In the genomic region with DNA sequence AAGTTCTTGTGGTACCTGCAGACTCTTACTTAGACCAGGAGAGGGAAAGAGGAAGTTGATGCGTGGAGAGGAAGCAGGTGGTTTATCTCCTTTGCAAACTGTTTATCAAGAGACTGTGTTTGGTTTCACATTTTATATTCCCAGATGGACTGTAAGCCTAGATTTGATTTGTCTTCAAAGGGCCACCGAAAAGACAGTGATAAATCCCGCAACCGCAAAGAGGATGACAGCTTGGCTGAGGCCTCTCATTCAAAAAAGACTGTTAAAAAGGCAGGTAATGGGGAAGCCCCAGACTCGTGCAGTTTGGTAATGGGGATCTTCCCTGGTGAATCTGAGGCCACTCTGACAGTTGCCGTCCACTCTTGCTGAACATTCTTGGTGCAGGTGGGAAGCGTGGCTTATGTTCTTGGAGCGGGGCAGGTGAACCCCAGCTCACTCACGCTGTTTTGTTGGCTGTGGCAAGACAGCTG, we compare ENCODE assay signal across 16 mouse cellular contexts. TPM values are rescaled to one million over a fixed set of nuclear protein-coding genes. Genes with fewer than 3 reads are reported as not detected.
A peak's percentile ranks its signal among the peaks of the same experiment; 100 is the strongest.
DNase-seq lines count a peak whose midpoint lies in the region; ATAC-seq and TF ChIP-seq lines count a peak whose summit lies in the region.
"Had no signal": no experiment of that assay in that cellular context is flagged by ENCODE, and none has a peak within 500 bp of the region (broad histone marks: within the 10 kb centered on the region; RNA-seq: fewer than 3 reads in every experiment).

No protein-coding gene starts in this region.

- TF ChIP-seq POLR2A in thymus, adult 2 months (IDR thresholded peaks at IDR 0.05; ENCODE audit: control insufficient read depth, extremely low read depth, insufficient read depth, low read length, poor library complexity) = no peak

- ATAC-seq in forebrain, embryonic 14.5 days = no peak
- ATAC-seq in forebrain, embryonic 12.5 days (ENCODE audit: low FRiP score) = no peak
- peak; percentile 8; the same call in 1 of the 2 replicates for ATAC-seq in granulocyte monocyte progenitor cell, adult 5-6 weeks (replicated peaks; ENCODE audit: poor library complexity, severe bottlenecking)
- ATAC-seq in heart, embryonic 11.5 days (replicated peaks; ENCODE audit: insufficient number of reproducible peaks, low FRiP score, low TSS enrichment) = no peak
- ATAC-seq: forebrain, embryonic 16.5 days had no signal

- H3K9ac ChIP-seq in forebrain, embryonic 14.5 days (ENCODE audit: low read length) = peak overlapping the region; percentile 17; the same call in 1 of the 2 replicates
- no peak overlapping the region for H3K9ac ChIP-seq in forebrain, embryonic 12.5 days
- no peak overlapping the region for H3K9ac ChIP-seq in heart, embryonic 11.5 days (ENCODE audit: low read depth, low read length)
- H3K9ac ChIP-seq: embryonic facial prominence, embryonic 12.5 days; limb, embryonic 12.5 days had no signal

- intact Hi-C loops in gastrocnemius, adult 2 months (cut with DNase I) = no loop called here

- no peaks in the 10 kb centered on the region for H3K9me3 ChIP-seq in forebrain, embryonic 14.5 days (replicated peaks; ENCODE audit: control insufficient read depth, low read length)
- no peaks in the 10 kb centered on the region for H3K9me3 ChIP-seq in forebrain, embryonic 12.5 days
- H3K9me3 ChIP-seq in heart, embryonic 11.5 days (replicated peaks; ENCODE audit: control insufficient read depth, low read length) = no peaks in the 10 kb centered on the region
- H3K9me3 ChIP-seq: embryonic facial prominence, embryonic 12.5 days; hindbrain, embryonic 10.5 days; limb, embryonic 12.5 days had no signal

- H3K4me3 ChIP-seq in forebrain, embryonic 14.5 days (ENCODE audit: low read depth, low read length) = no peak overlapping the region
- no peak overlapping the region for H3K4me3 ChIP-seq in forebrain, embryonic 12.5 days (replicated peaks)
- H3K4me3 ChIP-seq in thymus, adult 2 months (ENCODE audit: control insufficient read depth, insufficient read depth, low read length) = no peak overlapping the region
- no peak overlapping the region for H3K4me3 ChIP-seq in gastrocnemius, adult 2 months
- H3K4me3 ChIP-seq in heart, embryonic 11.5 days (ENCODE audit: low read depth, low read length) = no peak overlapping the region
- H3K4me3 ChIP-seq: embryonic facial prominence, embryonic 12.5 days; hindbrain, embryonic 10.5 days; limb, embryonic 12.5 days had no signal

- TF ChIP-seq CTCF in thymus, adult 2 months (IDR thresholded peaks at IDR 0.05; ENCODE audit: borderline replicate concordance, control insufficient read depth, extremely low read depth, insufficient read depth, low read length, poor library complexity) = no peak
- TF ChIP-seq CTCF in gastrocnemius, adult 2 months (IDR thresholded peaks at IDR 0.05) = no peak

- no peak for DNase-seq in forebrain, embryonic 14.5 days (ENCODE audit: low spot score)
- no peak for DNase-seq in thymus, adult 2 months
- no peak for DNase-seq in thymus, postnatal 10 days (ENCODE audit: low spot score in 2 of 2)
- DNase-seq in adrenal gland, postnatal 25 days = no peak
- DNase-seq in gastrocnemius, adult 2 months = no peak
- DNase-seq: adrenal gland, postnatal 10 days; cerebellum, postnatal 25 days; lung, postnatal 4 days; midbrain, embryonic 14.5 days had no signal

- H3K4me2 ChIP-seq in forebrain, embryonic 14.5 days (ENCODE audit: low read length) = no peak overlapping the region
- no peak overlapping the region for H3K4me2 ChIP-seq in forebrain, embryonic 12.5 days
- H3K4me2 ChIP-seq in heart, embryonic 11.5 days = no peak overlapping the region
- H3K4me2 ChIP-seq: embryonic facial prominence, embryonic 12.5 days; limb, embryonic 12.5 days had no signal

- peaks cover 15% of the 10 kb centered on the region for H3K4me1 ChIP-seq in forebrain, embryonic 14.5 days (ENCODE audit: control insufficient read depth, insufficient read depth, low read length)
- peaks cover 33% of the 10 kb centered on the region for H3K4me1 ChIP-seq in forebrain, embryonic 12.5 days
- H3K4me1 ChIP-seq in thymus, adult 2 months (replicated peaks; ENCODE audit: control insufficient read depth, insufficient read depth, low read length) = peaks cover 29% of the 10 kb centered on the region
- H3K4me1 ChIP-seq in heart, embryonic 11.5 days (ENCODE audit: control insufficient read depth, insufficient read depth, low read length) = peaks cover 17% of the 10 kb centered on the region

- no peak overlapping the region for H3K27ac ChIP-seq in forebrain, embryonic 14.5 days (ENCODE audit: low read depth, low read length)
- H3K27ac ChIP-seq in forebrain, embryonic 12.5 days = no peak overlapping the region
- H3K27ac ChIP-seq in thymus, adult 2 months (ENCODE audit: control insufficient read depth, insufficient read depth, low read length) = peak overlapping the region; percentile 49
- no peak overlapping the region for H3K27ac ChIP-seq in gastrocnemius, adult 2 months
- no peak overlapping the region for H3K27ac ChIP-seq in heart, embryonic 11.5 days (ENCODE audit: low read depth, low read length)
- H3K27ac ChIP-seq: embryonic facial prominence, embryonic 12.5 days; hindbrain, embryonic 10.5 days; limb, embryonic 12.5 days had no signal

- H3K27me3 ChIP-seq in forebrain, embryonic 14.5 days (replicated peaks; ENCODE audit: control insufficient read depth, insufficient read depth, low read length) = no peaks in the 10 kb centered on the region
- no peaks in the 10 kb centered on the region for H3K27me3 ChIP-seq in forebrain, embryonic 12.5 days
- no peaks in the 10 kb centered on the region for H3K27me3 ChIP-seq in thymus, adult 2 months (ENCODE audit: control insufficient read depth, insufficient read depth, low read length)
- no peaks in the 10 kb centered on the region for H3K27me3 ChIP-seq in heart, embryonic 11.5 days (ENCODE audit: control insufficient read depth, insufficient read depth, low read length)
- H3K27me3 ChIP-seq: embryonic facial prominence, embryonic 12.5 days; limb, embryonic 12.5 days had no signal

- peaks cover 70% of the 10 kb centered on the region for H3K36me3 ChIP-seq in forebrain, embryonic 14.5 days (ENCODE audit: control insufficient read depth, insufficient read depth, low read length)
- H3K36me3 ChIP-seq in forebrain, embryonic 12.5 days (replicated peaks) = peaks cover 72% of the 10 kb centered on the region
- peaks cover 50% of the 10 kb centered on the region for H3K36me3 ChIP-seq in thymus, adult 2 months (ENCODE audit: control insufficient read depth, insufficient read depth, low read length)
- H3K36me3 ChIP-seq in heart, embryonic 11.5 days (ENCODE audit: control insufficient read depth, insufficient read depth, low read length) = peaks cover 18% of the 10 kb centered on the region

- 94% methylated on average over 9 of the region's 9 CpGs for WGBS in forebrain, embryonic 14.5 days
- 94% methylated on average over 9 of the region's 9 CpGs for WGBS in forebrain, embryonic 12.5 days
- WGBS in thymus, adult 2 months = 23% methylated on average over 9 of the region's 9 CpGs
- 83% methylated on average over 9 of the region's 9 CpGs for WGBS in heart, embryonic 11.5 days (ENCODE audit: insufficient replicate concordance)

RNA-seq across cellular contexts. Expression of gene Csad, which starts 3.6 kb away (rescaled TPM):
- 23.3 and 25.6 TPM in 2 replicates for polyA plus RNA-seq in forebrain, embryonic 14.5 days (2014; fragmentation: Nextera tagmentation; extraction: Ambion mirVana)
- 46.2 and 51.8 TPM in 2 replicates for polyA plus RNA-seq in forebrain, embryonic 12.5 days (2016; fragmentation: Nextera tagmentation; extraction: Ambion mirVana)
- 77.6 and 82.1 TPM in 2 replicates for polyA plus RNA-seq in thymus, adult 2 months (2012; rRNA removed)
- total RNA-seq in granulocyte monocyte progenitor cell, adult 5-6 weeks (2014; fragmentation: Nextera tagmentation) = 17.0 and 18.1 TPM in 2 replicates
- 7.5 and 23.4 TPM in 2 replicates for total RNA-seq in granulocyte monocyte progenitor cell, adult 5-6 weeks (2017)
- 76.1 and 76.8 TPM in 2 replicates for total RNA-seq in adrenal gland, postnatal 25 days (2021)
- total RNA-seq in gastrocnemius, adult 2 months (2021) = 1 to 10 TPM; 5.8 to 8.8 TPM
- polyA plus RNA-seq in heart, embryonic 11.5 days (2014; fragmentation: Nextera tagmentation; extraction: Ambion mirVana) = 31.3 and 33.4 TPM in 2 replicates

RNA-seq across cellular contexts. Expression of gene Zfp740, which starts 5.1 kb away (rescaled TPM):
- polyA plus RNA-seq in forebrain, embryonic 14.5 days (2014; fragmentation: Nextera tagmentation; extraction: Ambion mirVana) = 52.1 and 60.4 TPM in 2 replicates
- 127 and 132 TPM in 2 replicates for polyA plus RNA-seq in forebrain, embryonic 12.5 days (2016; fragmentation: Nextera tagmentation; extraction: Ambion mirVana)
- 69.6 and 71.9 TPM in 2 replicates for polyA plus RNA-seq in thymus, adult 2 months (2012; rRNA removed)
- 48.7 and 68.9 TPM in 2 replicates for total RNA-seq in granulocyte monocyte progenitor cell, adult 5-6 weeks (2014; fragmentation: Nextera tagmentation)
- total RNA-seq in granulocyte monocyte progenitor cell, adult 5-6 weeks (2017) = 23.8 and 27.8 TPM in 2 replicates
- 61.4 and 80.4 TPM in 2 replicates for total RNA-seq in adrenal gland, postnatal 25 days (2021)
- total RNA-seq in gastrocnemius, adult 2 months (2021) = 10 to 100 TPM; 26.8 to 29.6 TPM
- 25.8 and 31.2 TPM in 2 replicates for polyA plus RNA-seq in heart, embryonic 11.5 days (2014; fragmentation: Nextera tagmentation; extraction: Ambion mirVana)

RNA-seq across cellular contexts. Expression of gene Itgb7, which starts 23.6 kb away (rescaled TPM):
- polyA plus RNA-seq in forebrain, embryonic 14.5 days (2014; fragmentation: Nextera tagmentation; extraction: Ambion mirVana) = 0.38 and 0.49 TPM in 2 replicates
- 0.65 and 0.88 TPM in 2 replicates for polyA plus RNA-seq in forebrain, embryonic 12.5 days (2016; fragmentation: Nextera tagmentation; extraction: Ambion mirVana)
- 72.6 and 82.8 TPM in 2 replicates for polyA plus RNA-seq in thymus, adult 2 months (2012; rRNA removed)
- 7.4 and 42.7 TPM in 2 replicates for total RNA-seq in granulocyte monocyte progenitor cell, adult 5-6 weeks (2014; fragmentation: Nextera tagmentation)
- 15.2 and 31.6 TPM in 2 replicates for total RNA-seq in granulocyte monocyte progenitor cell, adult 5-6 weeks (2017)
- 1.5 and 2.0 TPM in 2 replicates for total RNA-seq in adrenal gland, postnatal 25 days (2021)
- total RNA-seq in gastrocnemius, adult 2 months (2021) = 1 to 10 TPM; 1.2 to 1.3 TPM
- 0.94 and 1.2 TPM in 2 replicates for polyA plus RNA-seq in heart, embryonic 11.5 days (2014; fragmentation: Nextera tagmentation; extraction: Ambion mirVana)

RNA-seq across cellular contexts. Expression of gene Rarg, which starts 49.2 kb away (rescaled TPM):
- 4.0 and 5.3 TPM in 2 replicates for polyA plus RNA-seq in forebrain, embryonic 14.5 days (2014; fragmentation: Nextera tagmentation; extraction: Ambion mirVana)
- polyA plus RNA-seq in forebrain, embryonic 12.5 days (2016; fragmentation: Nextera tagmentation; extraction: Ambion mirVana) = 13.1 and 16.7 TPM in 2 replicates
- polyA plus RNA-seq in thymus, adult 2 months (2012; rRNA removed) = 18.9 and 23.7 TPM in 2 replicates
- 7.5 and 11.5 TPM in 2 replicates for total RNA-seq in granulocyte monocyte progenitor cell, adult 5-6 weeks (2014; fragmentation: Nextera tagmentation)
- 2.0 and 3.4 TPM in 2 replicates for total RNA-seq in granulocyte monocyte progenitor cell, adult 5-6 weeks (2017)
- 21.5 and 25.7 TPM in 2 replicates for total RNA-seq in adrenal gland, postnatal 25 days (2021)
- 10 to 100 TPM in 1 of 2 experiments, 1 to 10 TPM in 1; 9.9 to 11.9 TPM for total RNA-seq in gastrocnemius, adult 2 months (2021)
- polyA plus RNA-seq in heart, embryonic 11.5 days (2014; fragmentation: Nextera tagmentation; extraction: Ambion mirVana) = 11.2 and 13.4 TPM in 2 replicates

RNA-seq across cellular contexts. Expression of gene Soat2, which starts 57.8 kb away (rescaled TPM):
- polyA plus RNA-seq in forebrain, embryonic 14.5 days (2014; fragmentation: Nextera tagmentation; extraction: Ambion mirVana) = not detected in 2 replicates
- polyA plus RNA-seq in forebrain, embryonic 12.5 days (2016; fragmentation: Nextera tagmentation; extraction: Ambion mirVana) = 0.08 TPM in 1 of 2 replicates, not detected in the other
- polyA plus RNA-seq in thymus, adult 2 months (2012; rRNA removed) = 3.8 and 4.1 TPM in 2 replicates
- 0.85 and 0.97 TPM in 2 replicates for total RNA-seq in granulocyte monocyte progenitor cell, adult 5-6 weeks (2014; fragmentation: Nextera tagmentation)
- total RNA-seq in granulocyte monocyte progenitor cell, adult 5-6 weeks (2017) = 0.15 and 0.56 TPM in 2 replicates
- 0.55 and 1.2 TPM in 2 replicates for total RNA-seq in adrenal gland, postnatal 25 days (2021)
- under 1 TPM in 1 of 2 experiments, not detected in 1; 0.14 TPM for total RNA-seq in gastrocnemius, adult 2 months (2021)
- polyA plus RNA-seq in heart, embryonic 11.5 days (2014; fragmentation: Nextera tagmentation; extraction: Ambion mirVana) = 0.76 and 2.3 TPM in 2 replicates
- polyA plus RNA-seq: forebrain, embryonic 16.5 days; limb, embryonic 12.5 days; midbrain, embryonic 14.5 days had no signal

Comparison
In these comparisons a context has a peak if more than half of its experiments do, and no peak if none do; other contexts are left out.
1. RNA of gene Itgb7, which starts 23.6 kb away (polyA plus RNA-seq): 72.6 to 82.8 TPM in thymus, adult 2 months; 0.94 to 1.2 TPM in heart, embryonic 11.5 days, 0.65 to 0.88 TPM in forebrain, embryonic 12.5 days and 0.38 to 0.49 TPM in forebrain, embryonic 14.5 days; every median in the first group is over 10 times any median in the second.